Mouse (Mus musculus) urinary bladder, adult 18-20 months (tissue): ENCODE measurements at regions not wholly inside any gene's neighbourhood (a gene's known extent, or its start where the extent isn't known, plus 50 kb on each side); places are given as distances from the start of the nearest gene placed in this dataset.

Experiments used
- DNase-seq, 2 experiments: peaks; one replicate each; pipeline ENCODE4 v3.0.0; 2022; ENCODE audit warnings: low spot score in 2 of 2, mixed read lengths in 2 of 2

- no peak for DNase-seq
Observed at GRCm38 (mm10) chr5:97669726-97670125, 212.9 kb upstream of the Gk2 start.

DNA sequence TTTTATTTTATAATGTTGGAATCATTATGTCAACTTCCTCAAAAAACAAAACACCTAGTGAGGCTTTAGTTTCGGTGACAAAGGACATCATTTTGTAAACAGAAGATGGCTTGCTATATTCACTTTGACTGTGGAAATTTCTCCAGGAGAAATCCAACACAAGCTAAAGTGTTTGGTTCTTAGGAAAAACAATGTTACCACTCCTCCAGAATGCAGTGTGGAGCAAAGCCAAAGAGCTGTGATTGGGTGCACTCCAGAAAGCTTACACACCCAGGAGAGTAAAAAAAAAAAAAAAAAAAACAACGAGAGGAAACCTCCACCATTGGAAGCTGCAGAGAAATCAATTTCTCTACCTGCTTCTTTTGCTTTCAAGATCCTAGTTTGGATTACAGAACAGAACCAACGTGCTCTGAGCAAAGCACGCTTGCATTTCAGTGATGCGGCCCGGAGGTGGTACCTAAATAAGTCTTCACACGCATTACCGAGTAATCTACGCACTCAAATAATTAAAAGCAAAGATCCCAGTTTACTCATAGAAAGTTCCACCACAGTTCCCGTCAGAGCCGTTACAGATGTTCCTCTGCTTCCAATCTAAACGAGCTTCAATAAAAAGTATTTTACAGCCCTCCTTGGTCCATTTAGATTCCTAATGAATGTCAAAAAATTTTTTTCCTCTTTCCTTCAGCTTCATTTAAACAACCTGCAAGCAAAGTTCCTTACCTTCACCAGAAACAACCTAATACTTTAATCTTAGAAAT lies 199.5 kb upstream of the Gk2 start:
- DNase-seq, result no peak

GRCm38 (mm10) chr5:97655266-97655665 lies 198.4 kb upstream of the Gk2 start:
- no peak for DNase-seq

GRCm38 (mm10) chr5:97654414-97654813 lies 197.6 kb upstream of the Gk2 start:
- no peak for DNase-seq

- no peak for DNase-seq
Observed at GRCm38 (mm10) chr5:97642251-97642650, 185.4 kb upstream of the Gk2 start.

DNA sequence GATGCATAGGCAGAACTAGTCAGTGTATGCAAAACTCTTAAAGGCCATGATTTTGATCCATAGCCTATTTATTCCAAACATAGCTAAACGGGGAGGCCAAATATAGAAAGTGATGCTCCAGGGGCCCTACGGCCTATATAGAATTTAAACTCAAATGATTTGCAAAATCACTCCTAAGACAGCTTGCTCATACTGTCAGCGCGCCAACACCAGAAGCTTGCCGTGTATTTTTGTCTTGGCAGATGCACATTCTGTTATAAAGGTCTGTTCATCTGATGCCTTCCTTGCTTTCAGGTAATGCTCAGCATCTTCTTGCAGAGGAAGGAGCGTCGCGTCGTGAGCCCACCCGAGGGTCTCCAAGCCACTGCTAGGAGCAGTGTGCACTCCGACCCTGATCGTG lies 184.8 kb upstream of the Gk2 start:
- DNase-seq, result no peak

GRCm38 (mm10) chr5:97636357-97636756 lies 179.5 kb upstream of the Gk2 start:
- no peak for DNase-seq

- DNase-seq, result no peak
Observed at GRCm38 (mm10) chr5:97633766-97634165, 176.9 kb upstream of the Gk2 start.

GRCm38 (mm10) chr5:97632791-97633190 lies 176.0 kb upstream of the Gk2 start:
- DNase-seq, result no peak

GRCm38 (mm10) chr5:97625200-97625599 lies 168.4 kb upstream of the Gk2 start:
- no peak for DNase-seq

- no peak for DNase-seq
Observed at GRCm38 (mm10) chr5:97619890-97620289, 163.1 kb upstream of the Gk2 start.

DNA sequence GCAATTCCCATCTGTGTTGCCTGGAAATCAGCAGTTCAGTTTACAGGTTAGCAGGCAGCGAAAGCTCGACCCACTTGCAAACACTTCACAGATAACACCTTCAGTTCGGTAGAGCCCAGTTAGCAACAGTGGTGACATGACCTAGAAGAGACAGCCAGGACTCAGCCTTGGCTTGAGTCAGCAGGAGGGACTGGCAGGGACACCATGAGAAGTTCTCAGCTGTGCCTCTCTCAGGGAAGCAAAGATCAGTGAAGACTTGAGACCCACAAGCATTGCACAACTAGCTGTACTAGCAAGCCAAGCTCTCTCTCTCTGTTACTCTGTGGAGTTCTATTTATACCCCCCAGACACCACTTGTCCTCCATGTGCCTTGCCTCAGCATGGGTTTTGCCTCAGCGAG lies 161.6 kb upstream of the Gk2 start:
- no peak for DNase-seq

GRCm38 (mm10) chr5:97602176-97602575 lies 145.4 kb upstream of the Gk2 start:
- DNase-seq, result peak in 1 of 2 experiments; percentile 25

DNA sequence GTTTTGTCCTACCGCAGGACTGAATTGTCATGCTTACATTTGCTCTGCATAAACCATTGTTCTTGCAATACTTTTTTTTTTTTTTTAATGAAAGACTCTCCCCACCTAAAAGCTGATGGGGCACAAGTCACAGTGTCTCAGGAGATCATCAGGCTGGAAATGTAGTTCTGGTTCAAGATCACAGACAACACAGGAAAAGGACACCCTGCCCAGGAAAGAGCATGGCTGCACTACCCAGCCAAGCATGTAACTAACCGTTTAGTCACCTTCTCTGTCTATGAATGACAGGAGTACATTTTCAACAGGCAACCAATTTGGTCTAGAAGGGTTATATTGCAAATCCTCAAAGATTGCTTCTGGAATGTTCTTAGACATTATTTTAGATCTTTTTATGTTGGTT lies 144.6 kb upstream of the Gk2 start:
- no peak for DNase-seq

GRCm38 (mm10) chr5:97598741-97599140 lies 141.9 kb upstream of the Gk2 start:
- DNase-seq, result no peak

DNA sequence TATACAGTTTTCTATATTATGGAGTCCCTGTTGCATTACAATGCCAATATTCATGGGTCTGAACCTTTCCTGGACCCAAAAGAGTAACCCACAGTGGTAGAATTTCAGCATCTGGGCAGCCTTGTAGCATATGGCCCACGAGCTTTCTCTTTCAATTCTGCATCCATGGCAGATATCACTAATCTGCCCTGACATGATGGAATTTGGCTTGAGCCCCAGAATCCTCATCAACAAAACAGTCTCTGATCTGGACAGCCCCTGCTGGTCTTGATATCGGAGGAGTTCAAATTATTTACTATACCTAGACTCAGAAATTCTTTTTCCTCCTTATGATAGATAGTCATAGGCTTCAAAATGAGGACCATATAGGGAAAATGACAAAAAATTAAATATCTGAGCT lies 139.1 kb upstream of the Gk2 start:
- no peak for DNase-seq

DNA sequence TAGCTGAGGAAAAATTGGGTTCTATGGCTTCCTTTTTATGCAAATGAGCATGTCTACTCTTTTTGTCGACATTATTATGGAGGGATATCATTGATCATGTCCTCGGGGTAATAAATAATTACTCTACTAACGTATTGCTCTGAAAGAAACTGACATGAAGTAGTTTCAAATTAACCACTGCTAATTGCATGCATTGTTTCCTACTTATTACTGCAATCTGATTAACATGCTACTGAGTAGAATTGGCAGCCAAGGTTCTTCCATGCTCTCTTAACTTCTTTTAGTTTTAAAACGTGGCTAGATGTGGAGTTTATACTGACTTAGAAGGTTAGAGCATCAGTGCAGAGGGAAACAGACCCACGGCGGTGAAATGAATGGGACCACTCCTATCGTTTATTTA lies 137.3 kb upstream of the Gk2 start:
- DNase-seq, result no peak

- no peak for DNase-seq
Observed at GRCm38 (mm10) chr5:97582509-97582908, 125.7 kb upstream of the Gk2 start.

- no peak for DNase-seq
Observed at GRCm38 (mm10) chr5:97565486-97565885, 108.7 kb upstream of the Gk2 start.

DNA sequence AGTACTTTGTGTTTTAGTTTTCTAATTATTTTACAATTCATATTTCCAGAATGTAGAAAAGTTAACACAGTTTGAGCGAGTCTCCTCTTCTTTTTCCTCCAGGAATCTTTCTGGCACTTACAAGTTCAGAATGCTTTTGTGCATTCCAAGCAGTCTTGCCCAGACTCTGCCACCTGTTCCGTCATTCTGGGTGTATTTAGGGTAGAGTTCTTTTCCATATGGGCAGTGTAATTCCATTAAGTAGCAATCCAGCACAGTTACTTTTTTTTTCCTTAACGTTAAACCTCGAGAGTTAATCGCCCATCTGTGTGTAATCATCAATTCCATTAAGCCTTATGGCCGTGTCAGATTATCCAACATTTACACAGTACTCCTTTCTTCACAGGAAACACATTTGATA lies 106.9 kb upstream of the Gk2 start:
- no peak for DNase-seq

GRCm38 (mm10) chr5:97554274-97554673 lies 97.5 kb upstream of the Gk2 start:
- no peak for DNase-seq

DNA sequence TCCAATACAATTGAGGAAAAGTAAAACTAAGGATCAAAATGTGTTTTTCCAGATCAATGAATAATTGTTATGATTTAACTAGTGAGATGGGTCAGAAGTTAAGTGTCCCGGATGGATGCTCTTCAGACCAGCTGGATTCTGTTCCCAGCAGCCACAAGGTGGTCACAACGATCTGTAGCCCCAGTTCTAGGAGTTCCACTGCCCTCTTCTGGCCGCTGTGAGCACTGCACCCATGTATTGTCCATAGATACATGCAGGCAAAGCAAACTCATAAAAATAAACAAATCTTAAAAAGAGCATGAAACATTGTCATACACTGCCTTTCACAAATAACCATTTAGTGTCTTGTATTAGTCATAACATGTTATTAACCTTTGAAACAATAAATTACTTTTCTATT lies 96.3 kb upstream of the Gk2 start:
- no peak for DNase-seq

DNA sequence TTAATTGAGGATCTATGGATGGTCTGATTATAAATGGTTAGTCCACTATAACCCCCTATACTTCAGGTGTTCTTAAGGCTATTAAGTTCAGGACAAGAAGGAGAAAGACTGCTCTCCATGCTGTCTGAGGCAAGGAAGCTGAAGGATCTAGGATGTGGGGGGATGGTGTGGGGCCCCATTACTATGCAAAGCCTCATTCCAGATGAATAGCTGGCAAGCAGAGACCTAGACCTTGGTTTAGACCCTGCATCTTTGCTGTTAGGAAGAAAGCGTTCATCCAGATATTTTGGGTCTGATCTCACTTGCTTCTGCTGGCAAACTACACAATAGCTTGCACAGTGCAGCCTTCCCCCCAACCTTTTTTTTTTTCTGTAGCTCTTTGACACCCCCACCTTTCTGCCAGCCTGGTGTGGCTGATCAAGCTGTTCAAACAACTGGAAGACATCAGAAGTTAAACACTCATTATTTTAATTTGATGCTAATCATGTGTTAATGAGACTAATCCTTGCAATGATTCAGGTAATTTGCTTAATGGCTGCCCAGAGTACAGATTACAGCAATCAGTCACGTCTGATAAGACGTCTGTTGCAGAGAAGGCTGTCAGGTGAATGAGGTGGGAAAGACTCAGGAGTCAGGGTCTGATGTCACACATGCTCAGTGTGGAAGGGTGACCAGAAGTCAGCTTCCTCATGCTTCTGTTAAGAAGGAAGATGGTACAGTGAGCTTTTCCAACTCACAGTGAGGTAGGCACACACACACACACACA lies 80.9 kb upstream of the Gk2 start:
- no peak for DNase-seq
